Mouse (Mus musculus) midbrain, embryonic 14.5 days (tissue): ENCODE data around the gene Cdk9. TPM values are rescaled to one million over a fixed set of nuclear protein-coding genes. Genes with fewer than 3 reads are reported as not detected.

ENCODE experiments used
- ATAC-seq: fragments of 200-750 bp; cut with Nextera tagmentation; 2 replicates; pipeline ENCODE4 v1.8.0; 2017; ENCODE audit warnings: moderate number of reproducible peaks, moderate library complexity; ENCODE audit not compliant: low FRiP score, low TSS enrichment
- DNase-seq: peaks from one replicate; pipeline ENCODE4 v3.0.0-alpha.2; 2015
- H3K27ac ChIP-seq: fragments of 300-500 bp; sonication (generic); replicated peaks from 2 replicates; pipeline ENCODE4 v1.5.1; 2014; ENCODE audit warnings: mild to moderate bottlenecking, low read depth, low read length, moderate library complexity
- H3K27me3 ChIP-seq: fragments of 300-500 bp; sonication (generic); 2 replicates; pipeline ENCODE4 v1.6.1; 2014; ENCODE audit warnings: low read length, control low read depth, mixed read lengths; ENCODE audit not compliant: control insufficient read depth, insufficient read depth
- H3K36me3 ChIP-seq: fragments of 300-500 bp; sonication (generic); 2 replicates; pipeline ENCODE4 v1.6.1; 2014; ENCODE audit warnings: low read length, control low read depth; ENCODE audit not compliant: control insufficient read depth, insufficient read depth
- H3K4me1 ChIP-seq: fragments of 300-500 bp; sonication (generic); 2 replicates; pipeline ENCODE4 v1.6.1; 2014; ENCODE audit warnings: mild to moderate bottlenecking, antibody characterized with exemption, low read length, control low read depth; ENCODE audit not compliant: control insufficient read depth, insufficient read depth
- H3K4me2 ChIP-seq: fragments of 300-500 bp; sonication (generic); 2 replicates; pipeline ENCODE4 v1.6.1; 2014; ENCODE audit warnings: mild to moderate bottlenecking, low read length, moderate library complexity
- H3K4me3 ChIP-seq: fragments of 300-500 bp; sonication (generic); replicated peaks from 2 replicates; pipeline ENCODE4 v1.5.1; 2014; ENCODE audit warnings: low read depth, low read length
- H3K9ac ChIP-seq: fragments of 300-500 bp; sonication (generic); replicated peaks from 2 replicates; pipeline ENCODE4 v1.6.1; 2014; ENCODE audit warnings: mild to moderate bottlenecking, low read length, moderate library complexity
- H3K9me3 ChIP-seq: fragments of 300-500 bp; sonication (generic); 2 replicates; pipeline ENCODE4 v1.6.1; 2016; ENCODE audit warnings: low read length, control low read depth, mixed read lengths; ENCODE audit not compliant: control insufficient read depth
- WGBS: fragments of 180-500 bp; shearing (Covaris S2); extraction: QIAGEN DNeasy Blood & Tissue Kit; methylation state at CpG from one replicate; pipeline ENCODE4 v1.1.7; 2014; 5-methylcytosine and 5-hydroxymethylcytosine counted together
- polyA plus RNA-seq: library from polyadenylated mRNA; unstranded; fragments of >200 nt; fragmentation: Nextera tagmentation; extraction: Ambion mirVana; gene quantifications from 2 replicates; pipeline ENCODE4 v1.2.1, GENCODE M21; 2014

The Cdk9 gene
- polyA plus RNA-seq, 1 experiment from 2014 or later: 61.4 TPM

DNA sequence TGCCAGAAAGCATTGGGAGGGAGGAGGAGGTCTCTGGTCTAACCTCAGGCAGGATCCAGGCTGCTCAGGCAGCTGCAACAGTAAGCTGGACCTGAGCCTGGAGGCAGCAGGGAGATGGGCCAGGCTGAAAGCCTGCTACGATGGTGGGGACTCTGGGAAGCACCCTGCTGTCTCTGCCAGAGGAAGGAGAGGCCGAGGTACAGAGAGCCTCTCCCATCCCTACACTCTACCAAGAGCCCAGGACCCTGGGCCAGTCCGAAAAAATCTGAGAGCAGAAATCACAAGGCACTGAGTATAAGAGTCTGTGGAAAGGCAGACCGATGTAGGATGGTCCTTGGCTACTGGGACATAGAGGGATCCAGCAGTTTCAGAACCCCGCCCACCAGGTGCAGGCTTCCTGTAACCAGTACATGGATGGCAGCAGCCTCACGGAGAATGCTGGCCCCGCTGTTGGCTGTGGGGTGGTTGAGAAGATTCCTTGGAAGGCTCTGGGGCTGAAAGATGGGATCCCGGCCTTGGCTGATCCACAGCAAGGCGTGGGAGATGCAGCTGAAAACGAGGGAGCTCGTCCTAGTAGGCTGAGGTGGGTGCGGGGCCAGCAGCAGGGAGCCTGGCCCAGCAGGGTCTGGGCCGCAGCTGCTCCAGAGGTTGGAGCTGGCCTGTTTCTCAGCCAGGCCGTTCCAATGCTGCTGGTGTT lies 30.0 kb downstream of the Cdk9 start:
- H3K9ac ChIP-seq: 0 out of 2 replicates have a peak overlapping the region, but pooled peaks have one; percentile 9
- no peak overlapping the region for H3K4me3 ChIP-seq
- H3K27ac ChIP-seq: no peak overlapping the region
- no peaks in the 10 kb centered on the region for H3K27me3 ChIP-seq
- WGBS: 83% methylated on average over 14 of the region's 14 CpGs
- H3K36me3 ChIP-seq: peaks cover 54% of the 10 kb centered on the region
- no peak overlapping the region for H3K4me2 ChIP-seq
- no peaks in the 10 kb centered on the region for H3K4me1 ChIP-seq
- H3K9me3 ChIP-seq: no peaks in the 10 kb centered on the region
- ATAC-seq (no peak), DNase-seq (no peak)

DNA sequence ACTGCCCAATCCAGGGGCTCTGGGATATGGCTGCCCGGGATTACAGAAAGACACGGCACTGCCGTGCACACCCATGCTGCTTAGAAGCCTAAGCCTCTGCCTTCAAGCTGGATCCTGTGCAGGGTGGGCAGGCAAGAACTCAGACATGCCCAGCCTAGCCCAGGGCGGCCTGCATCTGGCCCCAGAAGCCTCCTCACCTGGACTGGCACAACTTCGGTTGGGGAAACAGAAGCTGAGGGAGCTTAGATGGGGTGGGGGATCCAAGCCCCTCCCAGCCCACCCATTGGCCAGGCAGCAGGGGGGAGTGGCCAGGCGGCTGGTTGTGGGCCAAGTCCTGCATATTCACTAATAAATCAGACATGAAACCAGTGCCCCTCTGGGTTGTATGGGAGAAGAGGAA lies 31.1 kb downstream of the Cdk9 start:
- H3K4me3 ChIP-seq: no peak overlapping the region
- H3K4me2 ChIP-seq: no peak overlapping the region
- no peaks in the 10 kb centered on the region for H3K4me1 ChIP-seq
- no peak overlapping the region for H3K27ac ChIP-seq
- WGBS: 68% methylated on average over 6 of the region's 6 CpGs
- H3K36me3 ChIP-seq: peaks cover 45% of the 10 kb centered on the region
- H3K9ac ChIP-seq: no peak overlapping the region
- ATAC-seq: no peak
- no peak for DNase-seq
- no peaks in the 10 kb centered on the region for H3K9me3 ChIP-seq
- no peaks in the 10 kb centered on the region for H3K27me3 ChIP-seq

DNA sequence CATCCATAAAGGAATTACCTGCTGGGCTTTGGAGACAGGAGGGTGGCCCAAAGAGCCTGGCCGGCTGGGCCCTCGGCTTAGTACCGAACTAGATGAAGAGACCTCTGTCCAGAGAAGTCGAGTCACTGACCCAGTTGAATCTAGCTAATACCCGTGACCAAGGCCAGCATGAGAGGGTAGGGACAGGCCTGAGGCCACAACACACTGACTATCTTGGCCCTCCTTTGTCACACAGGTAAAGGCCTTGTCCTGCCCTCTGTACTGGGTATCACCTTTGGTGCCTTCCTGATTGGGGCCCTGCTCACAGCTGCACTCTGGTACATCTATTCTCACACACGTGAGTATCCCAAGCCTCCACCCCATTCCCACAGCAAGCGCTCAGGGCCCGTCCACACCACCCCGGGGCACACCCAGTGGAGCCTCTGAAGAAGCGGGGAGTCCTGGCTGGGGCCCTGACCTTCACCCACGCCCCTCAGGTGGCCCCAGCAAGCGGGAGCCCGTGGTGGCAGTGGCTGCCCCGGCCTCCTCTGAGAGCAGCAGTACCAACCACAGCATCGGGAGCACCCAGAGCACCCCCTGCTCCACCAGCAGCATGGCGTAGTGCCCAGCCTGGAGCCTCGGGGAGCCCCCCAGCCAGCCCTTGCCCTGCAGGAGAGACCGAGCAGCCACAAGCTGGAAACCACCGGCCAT lies 31.8 kb downstream of the Cdk9 start:
- no peaks in the 10 kb centered on the region for H3K4me1 ChIP-seq
- no peak overlapping the region for H3K4me3 ChIP-seq
- H3K27me3 ChIP-seq: no peaks in the 10 kb centered on the region
- no peaks in the 10 kb centered on the region for H3K9me3 ChIP-seq
- no peak overlapping the region for H3K4me2 ChIP-seq
- DNase-seq: no peak
- H3K9ac ChIP-seq: no peak overlapping the region
- no peak for ATAC-seq
- 86% methylated on average over 19 of the region's 19 CpGs for WGBS
- H3K36me3 ChIP-seq: peaks cover 39% of the 10 kb centered on the region
- H3K27ac ChIP-seq: no peak overlapping the region

DNA sequence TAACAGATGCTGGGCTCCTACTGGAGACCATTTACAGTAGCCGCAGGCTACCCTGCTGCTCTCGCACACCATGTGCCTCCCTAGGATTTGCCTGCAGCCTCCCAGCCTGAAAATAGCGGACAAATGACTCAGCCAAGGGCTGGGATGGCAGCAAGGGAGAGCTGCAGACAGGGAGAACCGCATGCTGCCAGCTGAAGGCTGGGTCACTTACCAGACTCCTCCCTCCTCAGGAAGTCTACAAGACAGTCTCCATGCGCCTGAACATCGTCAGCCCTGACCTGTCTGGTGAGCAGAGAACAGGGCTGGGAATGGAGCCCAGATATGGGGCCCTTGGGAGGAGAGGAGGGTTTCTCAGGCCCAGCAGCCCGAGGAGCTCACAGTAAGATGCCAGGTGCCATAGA lies 32.8 kb downstream of the Cdk9 start:
- Histone ChIP-seq H3K27me3 (no peaks in the 10 kb centered on the region), H3K36me3 (peaks cover 28% of the 10 kb centered on the region), H3K27ac (no peak overlapping the region), H3K4me1 (no peaks in the 10 kb centered on the region), H3K9ac (no peak overlapping the region), H3K4me3 (no peak overlapping the region), H3K4me2 (no peak overlapping the region), H3K9me3 (no peaks in the 10 kb centered on the region)
- ATAC-seq: no peak
- DNase-seq: no peak
- 61% methylated on average over 7 of the region's 7 CpGs for WGBS

DNA sequence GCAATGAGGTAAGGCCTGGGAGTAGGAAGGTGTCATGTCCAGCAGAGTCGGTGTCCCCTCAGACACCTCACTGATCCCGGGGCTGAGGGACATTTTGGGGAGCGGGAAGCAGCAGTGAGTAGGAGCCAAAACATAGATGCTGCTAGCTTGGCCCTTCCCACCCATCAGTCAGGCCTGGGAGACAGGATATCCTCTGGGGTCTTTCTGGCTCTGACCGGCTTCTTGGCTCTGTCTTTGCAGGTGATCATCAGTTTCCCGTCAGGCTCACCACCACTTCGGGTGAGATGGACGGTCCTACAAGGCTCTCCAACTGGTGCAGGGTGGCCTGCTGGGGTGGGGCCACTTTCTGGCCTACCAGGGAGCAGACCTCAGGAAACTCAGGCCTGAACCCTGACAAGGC lies 35.2 kb downstream of the Cdk9 start:
- no peak for ATAC-seq

DNA sequence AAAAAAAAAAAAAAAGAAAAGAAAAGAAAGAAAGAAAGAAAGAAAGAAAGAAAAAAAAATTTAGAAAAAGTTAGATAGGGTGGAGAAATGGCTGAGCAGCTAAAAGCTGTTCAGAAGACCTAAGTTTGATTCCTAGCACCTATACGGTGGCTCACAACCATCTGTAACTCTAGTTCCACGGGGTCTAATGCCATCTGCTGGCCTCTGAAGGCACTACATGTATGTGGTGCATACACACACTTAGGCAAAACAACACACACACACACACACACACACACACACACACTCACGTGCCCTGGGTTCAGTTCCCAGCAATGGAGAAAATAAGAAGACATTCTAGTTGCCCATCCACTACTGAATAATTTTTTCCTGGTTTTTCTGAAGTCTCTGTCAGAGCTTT lies 36.1 kb downstream of the Cdk9 start:
- H3K9ac ChIP-seq: no peak overlapping the region
- DNase-seq (no peak), ATAC-seq (no peak)
- H3K27me3 ChIP-seq: no peaks in the 10 kb centered on the region
- no peaks in the 10 kb centered on the region for H3K36me3 ChIP-seq
- H3K27ac ChIP-seq: no peak overlapping the region
- H3K4me2 ChIP-seq: no peak overlapping the region
- 90% methylated on average over 3 of the region's 3 CpGs for WGBS
- no peak overlapping the region for H3K4me3 ChIP-seq
- no peaks in the 10 kb centered on the region for H3K4me1 ChIP-seq
- no peaks in the 10 kb centered on the region for H3K9me3 ChIP-seq

More for the DNA sequence above, 35.2 kb downstream of the Cdk9 start:
- DNase-seq: no peak
- H3K4me2 ChIP-seq: no peak overlapping the region
- H3K27ac ChIP-seq: no peak overlapping the region
- WGBS: 99% methylated on average over 7 of the region's 7 CpGs
- no peaks in the 10 kb centered on the region for H3K9me3 ChIP-seq
- peaks cover 4% of the 10 kb centered on the region; the same call in 1 of the 2 replicates for H3K36me3 ChIP-seq
- no peaks in the 10 kb centered on the region for H3K4me1 ChIP-seq
- H3K9ac ChIP-seq: no peak overlapping the region
- no peak overlapping the region for H3K4me3 ChIP-seq
- H3K27me3 ChIP-seq: no peaks in the 10 kb centered on the region

DNA sequence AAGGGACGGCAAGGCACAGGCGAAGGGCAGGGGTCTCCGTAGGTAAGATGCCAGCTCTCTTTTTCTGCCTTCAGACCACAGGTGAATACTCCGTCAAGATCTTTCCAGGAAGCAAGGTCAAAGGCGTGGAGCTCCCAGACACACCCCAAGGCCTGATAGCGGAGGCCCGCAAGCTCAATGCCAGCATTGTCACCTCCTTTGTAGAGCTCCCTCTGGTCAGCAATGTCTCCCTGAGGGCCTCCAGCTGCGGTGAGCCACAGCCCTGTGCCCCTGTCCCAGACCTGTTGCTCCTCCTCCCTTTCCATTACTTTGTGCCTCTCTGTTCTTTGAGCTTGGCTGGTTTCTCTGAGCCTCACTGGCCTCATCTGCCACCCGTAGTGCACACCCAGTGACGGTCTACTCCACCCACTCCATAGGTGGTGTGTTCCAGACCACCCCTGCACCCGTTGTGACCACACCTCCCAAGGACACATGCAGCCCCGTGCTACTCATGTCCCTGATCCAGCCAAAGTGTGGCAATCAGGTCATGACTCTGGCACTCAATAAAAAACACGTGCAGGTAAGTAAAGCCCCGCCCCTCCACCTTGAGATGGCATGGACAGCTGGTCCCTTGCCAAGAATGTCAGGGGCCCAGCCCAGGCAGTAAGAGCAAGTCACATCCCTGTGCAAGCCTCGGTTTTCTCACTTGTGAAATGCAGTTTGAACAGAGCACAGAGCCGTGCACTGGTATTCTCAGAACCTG lies 39.5 kb downstream of the Cdk9 start:
- H3K4me2 ChIP-seq: no peak overlapping the region
- no peaks in the 10 kb centered on the region for H3K4me1 ChIP-seq
- no peaks in the 10 kb centered on the region for H3K36me3 ChIP-seq
- 89% methylated on average over 16 of the region's 16 CpGs for WGBS
- ATAC-seq (no peak), DNase-seq (no peak)
- no peak overlapping the region for H3K4me3 ChIP-seq
- H3K9ac ChIP-seq: no peak overlapping the region
- H3K27ac ChIP-seq: no peak overlapping the region
- H3K9me3 ChIP-seq: no peaks in the 10 kb centered on the region
- H3K27me3 ChIP-seq: no peaks in the 10 kb centered on the region

DNA sequence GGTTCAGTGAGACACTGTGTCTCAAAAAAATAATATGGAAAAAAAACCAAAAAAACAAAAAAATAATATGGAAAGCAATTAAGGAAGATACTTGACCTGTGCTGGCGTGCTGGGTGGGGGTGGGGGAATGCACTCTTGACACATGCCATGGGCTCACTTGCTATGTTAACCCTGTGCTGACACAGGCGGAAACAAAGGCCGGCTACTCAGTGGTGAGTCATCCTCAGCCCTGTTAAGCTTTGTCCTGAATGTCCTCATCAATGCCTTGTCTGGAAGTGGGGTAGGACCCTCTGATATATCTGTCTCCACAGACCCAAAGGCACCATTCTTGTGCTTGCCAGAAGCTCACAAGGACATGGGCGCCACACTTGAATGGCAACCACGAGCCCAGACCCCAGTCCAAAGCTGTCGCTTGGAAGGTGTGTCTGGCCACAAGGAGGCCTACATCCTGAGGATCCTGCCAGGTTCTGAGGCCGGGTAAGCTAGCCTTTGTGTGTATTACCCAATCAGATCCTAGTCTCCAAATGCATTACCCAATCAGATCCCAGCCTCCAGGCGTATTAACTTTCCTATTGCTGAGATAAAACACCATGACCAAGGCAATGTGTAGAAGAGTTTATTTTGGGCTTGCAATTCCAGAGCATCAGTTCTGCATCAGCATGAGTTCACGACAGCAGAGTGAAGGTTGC lies 40.8 kb downstream of the Cdk9 start:
- 64% methylated on average over 9 of the region's 9 CpGs for WGBS
- Histone ChIP-seq H3K9me3 (no peaks in the 10 kb centered on the region), H3K27ac (no peak overlapping the region), H3K36me3 (no peaks in the 10 kb centered on the region), H3K4me3 (no peak overlapping the region), H3K27me3 (no peaks in the 10 kb centered on the region), H3K4me2 (no peak overlapping the region), H3K9ac (no peak overlapping the region), H3K4me1 (no peaks in the 10 kb centered on the region)
- ATAC-seq (no peak), DNase-seq (no peak)
